Mouse (Mus musculus): ENCODE measurements around the gene Ifi203. TPM values are rescaled to one million over a fixed set of nuclear protein-coding genes. Genes with fewer than 3 reads are reported as not detected.
"Not testable (repeated sequence)": the region's sequence is repeated elsewhere in the genome, so short reads cannot be mapped to it uniquely, and the experiment has no call there.

Ifi203 gene
- total RNA-seq, 2 experiments from 2014 or later = 0.39 to 0.62 TPM

GRCm38 (mm10) chr1:173908390-173908789, 34.1 kb downstream of the Ifi203 start:
- intact Hi-C loops (cut with DNase I); DNase-seq (ENCODE audit: low spot score in 2 of 2): not testable (repeated sequence)

- intact Hi-C loops (cut with DNase I); DNase-seq (ENCODE audit: low spot score in 2 of 2): not testable (repeated sequence)
These were observed 36.6 kb downstream of the Ifi203 start for GRCm38 (mm10) chr1:173905885-173906284.

GRCm38 (mm10) chr1:173889741-173890140, 52.7 kb downstream of the Ifi203 start:
- DNase-seq (ENCODE audit: low spot score in 2 of 2); intact Hi-C loops (cut with DNase I): not testable (repeated sequence)

GRCm38 (mm10) chr1:173887026-173887787, 55.3 kb downstream of the Ifi203 start:
- DNase-seq (ENCODE audit: low spot score in 2 of 2); intact Hi-C loops (cut with DNase I): not testable (repeated sequence)

GRCm38 (mm10) chr1:173880004-173880666, 62.3 kb downstream of the Ifi203 start:
- DNase-seq (ENCODE audit: low spot score in 2 of 2); intact Hi-C loops (cut with DNase I): not testable (repeated sequence)

- DNase-seq (ENCODE audit: low spot score in 2 of 2); intact Hi-C loops (cut with DNase I): not testable (repeated sequence)
These were observed 63.1 kb downstream of the Ifi203 start for GRCm38 (mm10) chr1:173879225-173879987.

GRCm38 (mm10) chr1:173878264-173878663, 64.2 kb downstream of the Ifi203 start:
- intact Hi-C loops (cut with DNase I); DNase-seq (ENCODE audit: low spot score in 2 of 2): not testable (repeated sequence)

- DNase-seq (ENCODE audit: low spot score in 2 of 2); intact Hi-C loops (cut with DNase I): not testable (repeated sequence)
These were observed 65.3 kb downstream of the Ifi203 start for GRCm38 (mm10) chr1:173877125-173877524.

Other genes with a start within 250 kb of the Ifi203 start
- under 1 TPM; 0.15 to 0.18 TPM for gene Ifi207, start 200.9 kb downstream of the Ifi203 start, total RNA-seq (2021)
- gene Ifi204, start 175.7 kb downstream of the Ifi203 start, total RNA-seq (2021) = under 1 TPM in 1 of 2 experiments, not detected in 1; 0.25 TPM
- under 1 TPM in 1 of 2 experiments, not detected in 1; 0.17 TPM for gene Ifi211, start 29.6 kb downstream of the Ifi203 start, total RNA-seq (2021)
- 1 to 10 TPM in 1 of 2 experiments, under 1 TPM in 1; 0.97 to 1.3 TPM for gene Mndal, start 181 bp downstream of the Ifi203 start, total RNA-seq (2021)
- not detected for gene Ifi202b, start 40.1 kb upstream of the Ifi203 start, total RNA-seq (2021)
- gene Ifi205, start 89.1 kb upstream of the Ifi203 start, total RNA-seq (2021) = not detected
- gene Olfr433, start 98.0 kb upstream of the Ifi203 start, total RNA-seq (2021) = not detected
- gene Olfr432, start 106.5 kb upstream of the Ifi203 start, total RNA-seq (2021) = not detected
- not detected for gene Olfr430, start 123.9 kb upstream of the Ifi203 start, total RNA-seq (2021)
- not detected for gene Olfr429, start 141.7 kb upstream of the Ifi203 start, total RNA-seq (2021)
- gene Olfr427, start 154.2 kb upstream of the Ifi203 start, total RNA-seq (2021) = not detected
- not detected for gene Olfr231, start 178.5 kb upstream of the Ifi203 start, total RNA-seq (2021)
- not detected for gene Olfr424, start 188.8 kb upstream of the Ifi203 start, total RNA-seq (2021)
- gene Olfr420, start 213.0 kb upstream of the Ifi203 start, total RNA-seq (2021) = not detected
- under 1 TPM; 0.05 to 0.07 TPM for gene Spta1, start 230.1 kb upstream of the Ifi203 start, total RNA-seq (2021)